Mouse (Mus musculus) G1E-ER4 (cell line): Measurements from ENCODE around the gene Sirt6. TPM values are rescaled to one million over a fixed set of nuclear protein-coding genes. Genes with fewer than 3 reads are reported as not detected.

Experiments used
- GATA1 ChIP-seq: IDR thresholded peaks from one replicate; pipeline ENCODE4 v1.8.0; 2012; ENCODE audit warnings: low read length, inconsistent platforms
- polyA plus RNA-seq: library from polyadenylated mRNA; stranded (reverse); fragments of >175 nt; gene quantifications from 2 replicates; pipeline ENCODE4 v1.2.3, GENCODE M21; 2012

Gene Sirt6
- polyA plus RNA-seq, 1 experiment = 118 TPM

DNA sequence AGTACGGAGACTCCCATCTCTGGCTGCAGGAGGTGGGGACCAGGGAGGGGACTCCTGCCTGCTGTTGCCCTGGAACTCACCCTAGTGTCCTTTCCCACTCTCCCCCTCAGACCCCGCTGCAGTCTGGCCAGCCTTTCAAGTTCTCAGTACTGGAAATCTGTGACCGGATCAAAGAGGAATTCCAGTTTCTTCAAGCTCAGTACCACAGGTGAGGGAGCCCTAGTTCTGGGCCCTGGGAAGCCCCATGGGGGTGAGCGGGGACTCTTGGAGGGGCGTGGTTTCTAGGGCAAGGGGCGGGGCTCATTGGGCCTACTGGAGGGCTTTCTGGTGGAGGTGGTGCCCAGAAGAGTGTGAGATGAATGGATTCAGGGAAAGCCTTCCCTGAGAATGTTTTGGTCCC is 51.9 kb downstream of the Sirt6 start:
- no peak for TF ChIP-seq GATA1

DNA sequence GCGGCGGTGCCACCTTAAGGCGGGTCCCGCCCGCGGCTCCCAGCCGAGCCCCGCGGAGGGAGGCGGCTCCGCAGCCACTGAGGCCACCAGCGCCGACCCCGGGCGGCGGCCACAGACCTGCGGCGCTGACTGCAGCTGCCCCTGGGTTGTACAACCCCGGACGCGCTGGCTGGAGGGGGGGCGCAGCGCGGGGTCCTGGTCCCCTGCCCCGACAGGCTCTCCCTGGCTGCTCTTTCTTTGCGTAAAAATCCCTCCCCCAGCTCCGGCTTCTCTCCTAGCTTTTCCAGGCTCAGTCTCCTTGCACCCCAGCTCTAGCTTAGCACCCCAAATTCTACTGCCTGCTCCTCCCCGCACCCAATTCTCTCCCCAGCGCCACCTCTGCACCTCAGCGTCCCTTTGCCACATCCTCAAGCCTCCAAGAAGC is 52.4 kb downstream of the Sirt6 start:
- no peak for TF ChIP-seq GATA1

DNA sequence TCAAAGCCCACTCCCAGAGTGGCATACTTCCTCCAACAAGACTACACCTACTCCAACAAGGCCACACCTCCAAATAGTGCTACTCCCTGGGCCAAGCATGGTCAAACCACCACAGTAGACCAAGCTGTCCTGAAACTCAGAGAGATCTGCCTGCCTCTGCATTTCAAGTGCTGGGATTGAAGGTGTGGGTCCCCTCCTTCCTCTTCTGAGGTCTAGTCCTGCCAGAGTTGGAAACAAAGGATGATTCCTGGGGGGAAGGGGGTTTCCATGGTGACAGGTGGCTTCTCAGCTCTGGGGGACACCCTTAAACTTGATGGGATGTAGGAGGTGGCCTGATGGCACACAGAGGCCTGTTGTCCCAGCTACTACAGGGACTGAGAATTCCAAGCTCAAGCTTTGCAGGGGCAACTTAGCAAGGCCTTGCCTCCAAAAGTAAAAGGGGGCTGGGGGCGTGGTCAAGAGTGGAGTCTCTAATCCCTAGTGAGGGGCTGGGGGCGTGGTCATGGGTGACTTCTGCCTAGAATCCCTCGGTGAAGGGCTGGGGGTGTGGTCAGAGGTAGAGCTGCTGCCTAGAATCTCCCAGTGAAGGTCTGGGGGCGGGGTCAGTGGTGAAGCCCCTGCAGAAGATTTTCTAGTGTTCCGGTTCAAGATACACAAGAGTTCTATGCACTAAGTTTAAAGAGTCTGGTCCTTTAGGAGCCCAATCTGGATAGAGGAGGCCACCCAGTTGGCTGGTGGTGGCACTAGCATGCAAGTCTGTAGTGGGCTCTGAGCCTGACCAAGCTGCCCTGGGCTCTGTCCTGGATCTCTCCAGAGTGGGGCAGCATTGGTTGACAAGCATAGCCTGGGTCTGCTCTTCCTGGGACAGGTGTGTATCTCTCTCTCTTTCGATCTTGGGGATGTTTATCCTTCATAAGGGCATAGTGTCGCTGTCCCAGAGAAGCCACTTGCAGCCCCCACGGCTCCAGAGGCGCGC is 53.2 kb downstream of the Sirt6 start, which contains the start of gene Tle2:
Gene Tle2, plus strand, starts transcription at position 481 of the 976 bp plus-strand sequence.
- TF ChIP-seq GATA1 = no peak

DNA sequence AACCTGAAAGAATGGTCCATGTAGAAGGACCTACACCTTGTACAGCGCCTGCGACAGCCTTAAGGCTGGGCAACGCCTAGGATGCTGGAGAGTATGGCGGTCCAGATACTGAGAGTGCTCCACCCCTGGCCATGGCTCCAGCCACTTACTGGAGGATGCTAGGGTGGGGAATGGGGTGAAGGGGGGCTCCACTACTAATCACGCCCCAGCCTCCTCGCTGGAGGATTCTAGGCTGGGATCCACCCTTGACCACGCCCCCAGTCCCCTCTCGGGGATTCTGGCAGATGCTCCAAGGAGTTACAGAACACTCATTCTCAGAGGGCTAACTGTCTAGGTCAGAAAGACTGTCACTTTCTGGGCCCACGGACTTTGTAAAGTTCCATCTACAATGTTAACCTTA is 54.6 kb downstream of the Sirt6 start:
- TF ChIP-seq GATA1 = no peak

DNA sequence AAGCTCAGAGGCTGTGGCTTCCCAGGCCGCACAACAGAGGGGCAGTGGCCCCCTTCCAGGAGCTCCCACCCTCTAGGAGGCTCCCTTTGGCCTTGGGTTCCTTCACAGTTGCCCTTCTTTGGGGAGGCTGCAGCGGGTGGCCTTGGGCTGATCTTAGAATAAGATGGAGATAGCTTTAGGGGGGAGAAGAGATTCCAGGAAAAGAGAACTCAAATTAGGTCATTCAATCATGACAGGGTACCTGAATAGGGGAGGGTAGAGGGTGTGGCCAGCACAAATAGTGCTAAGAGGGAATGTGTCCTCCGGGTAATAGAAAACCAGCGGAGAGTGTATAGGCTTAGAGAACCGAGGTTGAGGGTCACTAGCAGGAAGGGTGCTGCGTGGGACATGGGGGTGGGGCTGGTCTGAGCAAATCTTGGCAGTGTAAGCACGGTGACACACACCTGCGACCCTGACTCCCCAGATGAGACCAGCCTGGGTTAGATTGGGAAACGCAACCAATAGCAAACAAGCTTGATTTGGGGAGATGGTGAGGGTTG is 55.4 kb downstream of the Sirt6 start:
- no peak for TF ChIP-seq GATA1

Other genes with a start within 250 kb of the Sirt6 start
- 99.0 and 111 TPM in 2 replicates for gene Fzr1, start 249.3 kb downstream of the Sirt6 start, polyA plus RNA-seq
- gene Dohh, start 243.4 kb downstream of the Sirt6 start, polyA plus RNA-seq = 216 and 292 TPM in 2 replicates
- 0.22 and 0.38 TPM in 2 replicates for gene Gm48551, start 243.3 kb downstream of the Sirt6 start, polyA plus RNA-seq
- gene Gm48552, start 238.8 kb downstream of the Sirt6 start, polyA plus RNA-seq = 7.0 and 10.7 TPM in 2 replicates
- 0.68 and 0.69 TPM in 2 replicates for gene Smim24, start 234.7 kb downstream of the Sirt6 start, polyA plus RNA-seq
- 29.3 and 37.9 TPM in 2 replicates for gene Nfic, start 172.2 kb downstream of the Sirt6 start, polyA plus RNA-seq
- gene Celf5, start 145.1 kb downstream of the Sirt6 start, polyA plus RNA-seq = 0.05 and 0.08 TPM in 2 replicates
- 258 and 349 TPM in 2 replicates for gene Ncln, start 131.4 kb downstream of the Sirt6 start, polyA plus RNA-seq
- gene S1pr4, start 127.7 kb downstream of the Sirt6 start, polyA plus RNA-seq = 4.1 and 6.8 TPM in 2 replicates
- 38.8 and 47.3 TPM in 2 replicates for gene Gna15, start 103.6 kb downstream of the Sirt6 start, polyA plus RNA-seq
- gene Gna11, start 82.6 kb downstream of the Sirt6 start, polyA plus RNA-seq = 15.0 and 16.3 TPM in 2 replicates
- 1,803 and 2,150 TPM in 2 replicates for gene Aes, start 68.3 kb downstream of the Sirt6 start, polyA plus RNA-seq
- gene Tle2, start 53.2 kb downstream of the Sirt6 start, polyA plus RNA-seq = 3.0 and 3.6 TPM in 2 replicates
- 9.2 and 15.1 TPM in 2 replicates for gene Tle6, start 26.7 kb downstream of the Sirt6 start, polyA plus RNA-seq
- 0.16 and 0.22 TPM in 2 replicates for gene BC025920, start 21.5 kb downstream of the Sirt6 start, polyA plus RNA-seq
- gene Ankrd24, start 743 bp upstream of the Sirt6 start, polyA plus RNA-seq = 7.1 and 8.6 TPM in 2 replicates
- 0.18 and 0.19 TPM in 2 replicates for gene Gm10778, start 21.3 kb upstream of the Sirt6 start, polyA plus RNA-seq
- gene Zfp433, start 77.0 kb upstream of the Sirt6 start, polyA plus RNA-seq = 0.28 and 0.37 TPM in 2 replicates
- gene Gm3055, start 143.4 kb upstream of the Sirt6 start, polyA plus RNA-seq = not detected in 2 replicates
- not detected in 2 replicates for gene Gm4767, start 184.4 kb upstream of the Sirt6 start, polyA plus RNA-seq
- gene Gm32687, start 236.1 kb upstream of the Sirt6 start, polyA plus RNA-seq = not detected in 2 replicates